Mouse (Mus musculus): ENCODE measurements around the gene St6galnac4.

St6galnac4 gene

DNA sequence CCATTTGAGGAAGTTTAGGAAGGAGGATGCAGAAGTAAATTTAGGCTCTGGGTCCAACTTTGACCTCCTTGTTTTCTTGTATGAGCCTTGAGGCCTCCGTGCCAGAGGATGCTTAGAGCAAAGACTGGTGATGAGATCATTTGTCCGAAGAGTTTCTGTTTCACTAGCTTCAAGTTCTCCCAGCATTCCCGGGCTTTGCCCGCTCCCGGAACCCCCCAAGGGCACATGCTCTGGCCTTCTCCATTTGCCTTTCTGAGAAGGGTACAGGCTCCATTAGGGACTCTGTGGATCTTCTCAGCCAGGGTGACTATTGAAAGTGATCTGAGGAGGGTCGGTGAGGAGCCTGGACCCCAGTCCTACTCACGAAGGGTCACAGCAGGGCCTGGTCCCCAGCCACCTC, 60.5 kb downstream of the St6galnac4 start:
- CTCF ChIA-PET: interaction anchor here (0.6 kb wide), 1 partner anchor 18 kb away, joined by 3 read pairs; no protein-coding TSS in a partner anchor

All from spleen, embryonic (tissue).